Mouse (Mus musculus): ENCODE measurements around the gene Gm13305.
"Not testable (repeated sequence)": the region's sequence is repeated elsewhere in the genome, so short reads cannot be mapped to it uniquely, and the experiment has no call there.

The Gm13305 gene

DNA sequence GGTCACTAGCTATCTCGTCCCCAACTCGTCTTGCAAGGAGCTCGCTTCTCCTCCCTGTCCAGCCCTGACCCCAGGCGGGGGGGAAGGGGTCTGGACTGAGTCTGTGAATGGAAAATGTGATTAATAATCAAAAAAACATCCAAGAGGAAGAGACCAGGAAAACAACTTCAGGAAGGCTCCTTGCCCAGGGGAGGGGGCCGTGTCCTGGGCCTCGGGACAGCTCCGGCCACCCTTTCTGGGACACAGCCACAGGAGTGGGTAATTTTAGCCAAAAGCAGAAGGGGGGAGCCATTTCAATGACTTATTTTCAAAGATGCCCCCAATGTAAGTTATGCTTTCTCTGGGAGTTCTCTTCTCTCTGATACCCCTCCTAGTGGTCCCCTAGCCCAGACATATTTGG, at the start of gene Gm13305:
Gm13305 (minus strand) TSS at position 101 of the 400 bp plus-strand sequence.
- DNase-seq (ENCODE audit: low read depth, low spot score) = not testable (repeated sequence)

DNA sequence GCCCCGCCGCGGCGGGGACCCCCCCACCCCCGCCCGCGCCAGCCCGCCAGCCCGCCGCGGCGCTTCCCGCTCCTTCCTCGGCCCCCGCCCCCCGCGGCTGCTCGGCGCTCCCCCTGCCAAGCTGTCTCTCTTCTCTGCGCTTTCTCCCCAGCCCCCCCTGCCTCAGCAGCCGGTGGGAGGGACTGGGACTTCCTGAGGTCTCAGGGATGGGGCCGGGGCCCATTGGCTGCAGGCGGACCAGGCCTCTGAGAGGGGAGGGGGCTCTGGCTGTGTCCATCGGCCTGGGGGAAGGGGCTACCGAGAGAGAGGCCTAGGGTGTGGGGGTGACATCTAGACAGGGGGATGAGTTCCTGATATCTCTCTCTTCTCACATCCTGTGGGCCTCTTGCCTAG, 16.6 kb upstream of the Gm13305 start:
- not testable (repeated sequence) for DNase-seq (ENCODE audit: low read depth, low spot score)

- DNase-seq (ENCODE audit: low read depth, low spot score) = not testable (repeated sequence)
Observed at GRCm38 (mm10) chr4:42184324-42184979, 16.0 kb upstream of the Gm13305 start.

GRCm38 (mm10) chr4:42183234-42184197, 15.1 kb upstream of the Gm13305 start:
- not testable (repeated sequence) for DNase-seq (ENCODE audit: low read depth, low spot score)

GRCm38 (mm10) chr4:42178243-42178642, 9.8 kb upstream of the Gm13305 start:
- DNase-seq (ENCODE audit: low read depth, low spot score) = not testable (repeated sequence)

- not testable (repeated sequence) for DNase-seq (ENCODE audit: low read depth, low spot score)
Observed at GRCm38 (mm10) chr4:42153136-42153535, 15.3 kb downstream of the Gm13305 start, which contains the start of gene Gm13306. Gene Gm13306, plus strand, starts transcription at chr4:42153436.

GRCm38 (mm10) chr4:42114517-42114916, 53.9 kb downstream of the Gm13305 start, which contains the start of gene Gm13304:
Gene Gm13304, plus strand, starts transcription at chr4:42114817.
- DNase-seq (ENCODE audit: low read depth, low spot score) = not testable (repeated sequence)

Measured in mesoderm, embryonic 11.5 days (tissue).